12 mouse cellular contexts compared by ENCODE assay signal in the genomic region with DNA sequence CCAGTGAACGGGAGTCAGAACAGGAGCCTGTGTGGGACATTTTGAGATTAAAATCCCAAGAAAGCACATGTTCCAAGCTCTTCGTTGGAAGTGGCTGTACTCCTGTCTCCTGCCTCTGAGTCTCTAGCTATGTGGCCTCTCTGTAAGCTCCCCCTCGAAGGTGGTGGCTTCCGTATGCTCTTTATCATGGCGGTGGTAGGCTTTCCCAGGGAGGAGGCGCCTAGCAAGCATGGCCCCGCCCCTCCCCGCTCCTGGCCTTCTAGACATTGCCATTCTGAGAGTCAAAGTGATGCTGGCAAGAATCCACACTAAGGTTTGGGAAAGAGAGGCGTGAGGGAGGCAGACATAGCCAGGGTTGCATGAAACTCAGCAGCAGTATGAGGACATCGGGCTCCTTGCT. TPM values are rescaled to one million over a fixed set of nuclear protein-coding genes. Genes with fewer than 3 reads are reported as not detected.
"Had no signal": no experiment of that assay in that cellular context is flagged by ENCODE, and none has a peak within 500 bp of the region (broad histone marks: within the 10 kb centered on the region; RNA-seq: fewer than 3 reads in every experiment).

No protein-coding gene starts in this region.

- DNase-seq: left cerebral cortex, postnatal 4 days; liver; liver, embryonic 13.5 days; liver, postnatal 0 days; lung, adult 18-20 months; lung, adult 2 months; lung, embryonic 14.5 days; lung, postnatal 10 days; lung, postnatal 14 days; lung, postnatal 4 days; midbrain, embryonic 14.5 days had no signal

RNA-seq across cellular contexts. Expression of a gene that starts 37.2 kb away (rescaled TPM):
- total RNA-seq: monocyte, adult 5-6 weeks had no signal
